In genomic region chr4:154694361-154694760, GRCm38 (mm10) we compare ENCODE assay signal across 24 mouse cellular contexts. TPM values are rescaled to one million over a fixed set of nuclear protein-coding genes. Genes with fewer than 3 reads are reported as not detected.
"Had no signal": no experiment of that assay in that cellular context is flagged by ENCODE, and none has a peak within 500 bp of the region (broad histone marks: within the 10 kb centered on the region; RNA-seq: fewer than 3 reads in every experiment).

No protein-coding gene starts in this region.

- H3K9ac ChIP-seq: intestine, embryonic 15.5 days; liver, embryonic 12.5 days; liver, embryonic 15.5 days; neural tube, embryonic 12.5 days; neural tube, embryonic 15.5 days had no signal

- ATAC-seq: intestine, embryonic 15.5 days; liver, embryonic 12.5 days had no signal

- H3K36me3 ChIP-seq: intestine, embryonic 15.5 days; liver, embryonic 12.5 days; liver, embryonic 15.5 days; midbrain, embryonic 10.5 days; neural tube, embryonic 12.5 days; neural tube, embryonic 15.5 days had no signal

- H3K4me3 ChIP-seq: intestine, embryonic 15.5 days; liver, embryonic 12.5 days; liver, embryonic 15.5 days; megakaryocyte, embryonic 14.5 days; midbrain, embryonic 10.5 days; neural tube, embryonic 12.5 days; neural tube, embryonic 15.5 days had no signal

- H3K27me3 ChIP-seq: intestine, embryonic 15.5 days; liver, embryonic 12.5 days; liver, embryonic 15.5 days; neural tube, embryonic 12.5 days had no signal

- H3K4me2 ChIP-seq: intestine, embryonic 15.5 days; liver, embryonic 12.5 days; liver, embryonic 15.5 days; neural tube, embryonic 12.5 days; neural tube, embryonic 15.5 days had no signal

- H3K9me3 ChIP-seq: intestine, embryonic 15.5 days; liver, embryonic 12.5 days; liver, embryonic 15.5 days; megakaryocyte, embryonic 14.5 days; midbrain, embryonic 10.5 days; neural tube, embryonic 12.5 days; neural tube, embryonic 15.5 days had no signal

- H3K27ac ChIP-seq: intestine, embryonic 15.5 days; liver, embryonic 12.5 days; liver, embryonic 15.5 days; midbrain, embryonic 10.5 days; neural tube, embryonic 12.5 days; neural tube, embryonic 15.5 days; stomach, postnatal 0 days had no signal

- H3K4me1 ChIP-seq: intestine, embryonic 15.5 days; liver, embryonic 12.5 days; liver, embryonic 15.5 days had no signal

- DNase-seq: kidney, adult 11 months; kidney, adult 8-10 months; kidney, postnatal 14 days; kidney, postnatal 4 days; left cerebral cortex, postnatal 4 days; liver; lung, adult 18-20 months; midbrain, embryonic 14.5 days; right cerebral cortex, adult 18-20 months; right cerebral cortex, postnatal 14 days; right cerebral cortex, postnatal 4 days; thymus, adult 2 months; thymus, postnatal 25 days had no signal

RNA-seq across cellular contexts. Expression of gene Actrt2, which starts 26.7 kb away (rescaled TPM):
- polyA plus RNA-seq: intestine, embryonic 15.5 days; kidney, embryonic 16.5 days; liver, embryonic 12.5 days; liver, embryonic 15.5 days; lung, embryonic 16.5 days; midbrain, embryonic 10.5 days; midbrain, embryonic 14.5 days; neural tube, embryonic 12.5 days; neural tube, embryonic 15.5 days; stomach, embryonic 14.5 days; stomach, postnatal 0 days had no signal
